Mouse (Mus musculus) intestine, embryonic 15.5 days (tissue): ENCODE measurements around the gene Cdk5. TPM values are rescaled to one million over a fixed set of nuclear protein-coding genes. Genes with fewer than 3 reads are reported as not detected.

Experiments
- ATAC-seq: fragments of 200-750 bp; cut with Nextera tagmentation; 2 replicates; pipeline ENCODE4 v1.8.0; 2017; ENCODE audit warnings: moderate TSS enrichment, moderate library complexity
- H3K27ac ChIP-seq: fragments of 300-500 bp; sonication (generic); 2 replicates; pipeline ENCODE4 v1.5.1; 2015; ENCODE audit warnings: mild to moderate bottlenecking, inconsistent platforms
- H3K27me3 ChIP-seq: fragments of 300-500 bp; sonication (generic); replicated peaks from 2 replicates; pipeline ENCODE4 v1.6.1; 2015; ENCODE audit warnings: inconsistent platforms
- H3K36me3 ChIP-seq: fragments of 300-500 bp; sonication (generic); 2 replicates; pipeline ENCODE4 v1.6.1; 2015; ENCODE audit warnings: inconsistent platforms
- H3K4me1 ChIP-seq: fragments of 300-500 bp; sonication (generic); replicated peaks from 2 replicates; pipeline ENCODE4 v1.6.1; 2015; ENCODE audit warnings: inconsistent platforms
- H3K4me2 ChIP-seq: fragments of 300-500 bp; sonication (generic); replicated peaks from 2 replicates; pipeline ENCODE4 v1.6.1; 2015; ENCODE audit warnings: mild to moderate bottlenecking, inconsistent platforms
- H3K4me3 ChIP-seq: fragments of 300-500 bp; sonication (generic); replicated peaks from 2 replicates; pipeline ENCODE4 v1.5.1; 2015; ENCODE audit warnings: inconsistent platforms
- H3K9ac ChIP-seq: fragments of 300-500 bp; sonication (generic); 2 replicates; pipeline ENCODE4 v1.6.1; 2015; ENCODE audit warnings: inconsistent platforms
- H3K9me3 ChIP-seq: fragments of 300-500 bp; sonication (generic); 2 replicates; pipeline ENCODE4 v1.6.1; 2016; ENCODE audit warnings: inconsistent platforms
- WGBS: fragments of 180-500 bp; shearing (Covaris S2); methylation state at CpG from one replicate; pipeline ENCODE4 v1.1.7; 2015; 5-methylcytosine and 5-hydroxymethylcytosine counted together
- polyA plus RNA-seq: library from polyadenylated mRNA; unstranded; fragments of >200 nt; fragmentation: Nextera tagmentation; extraction: Ambion mirVana; gene quantifications from 2 replicates; pipeline ENCODE4 v1.2.1, GENCODE M21; 2015

The Cdk5 gene
- polyA plus RNA-seq, 1 experiment from 2014 or later, result 38.3 TPM

- Histone ChIP-seq H3K9me3 (no peaks in the 10 kb centered on the region), H3K9ac (peak within 1 kb of the TSS; percentile 45), H3K4me3 (peak within 1 kb of the TSS; percentile 58), H3K36me3 (0 out of 2 replicates have a peak, but pooled peaks cover 5% of the 10 kb centered on the region), H3K27me3 (no peaks in the 10 kb centered on the region), H3K27ac (peak within 1 kb of the TSS; percentile 51), H3K4me2 (peak within 1 kb of the TSS; percentile 83), H3K4me1 (peaks cover 37% of the 10 kb centered on the region)
- peak; percentile 69 for ATAC-seq
- WGBS, result 2% methylated on average over 34 of the region's 34 CpGs
Measured at GRCm38 (mm10) chr5:24447624-24448298, 24.4 kb upstream of the Cdk5 start, which contains the start of gene Tmub1. TSS of gene Tmub1 (minus strand) at chr5:24447854.

GRCm38 (mm10) chr5:24446630-24447029, 23.3 kb upstream of the Cdk5 start:
- H3K9me3 ChIP-seq, result no peaks in the 10 kb centered on the region
- no peak for ATAC-seq
- no peak overlapping the region for H3K27ac ChIP-seq
- peaks cover 37% of the 10 kb centered on the region for H3K4me1 ChIP-seq
- no peak overlapping the region; the same call in 1 of the 2 replicates for H3K4me3 ChIP-seq
- no peaks in the 10 kb centered on the region for H3K27me3 ChIP-seq
- 93% methylated on average over 7 of the region's 7 CpGs for WGBS
- no peak overlapping the region for H3K9ac ChIP-seq
- peaks cover 8% of the 10 kb centered on the region; the same call in 1 of the 2 replicates for H3K36me3 ChIP-seq
- peak overlapping the region; percentile 83; the same call in 1 of the 2 replicates for H3K4me2 ChIP-seq

GRCm38 (mm10) chr5:24445428-24446080, 22.2 kb upstream of the Cdk5 start:
- 56% methylated on average over 20 of the region's 20 CpGs for WGBS
- Histone ChIP-seq H3K4me3 (peak overlapping the region; percentile 96), H3K27ac (peak overlapping the region; percentile 92), H3K9ac (peak overlapping the region; percentile 97), H3K4me2 (peak overlapping the region; percentile 85), H3K27me3 (no peaks in the 10 kb centered on the region), H3K4me1 (peaks cover 31% of the 10 kb centered on the region), H3K36me3 (peaks cover 18% of the 10 kb centered on the region), H3K9me3 (no peaks in the 10 kb centered on the region)
- ATAC-seq, result peak; percentile 0; the same call in 1 of the 2 replicates

GRCm38 (mm10) chr5:24444746-24445427, 21.6 kb upstream of the Cdk5 start, which contains the start of gene Fastk:
TSS of gene Fastk (minus strand) at chr5:24445287.
- H3K27ac ChIP-seq, result peak within 1 kb of the TSS; percentile 92
- peak within 1 kb of the TSS; percentile 96 for H3K4me3 ChIP-seq
- peak within 1 kb of the TSS; percentile 97 for H3K9ac ChIP-seq
- peak; percentile 88 for ATAC-seq
- 0% methylated on average over 60 of the region's 60 CpGs for WGBS
- H3K36me3 ChIP-seq, result peaks cover 24% of the 10 kb centered on the region
- H3K4me2 ChIP-seq, result peak within 1 kb of the TSS; percentile 85
- H3K9me3 ChIP-seq, result no peaks in the 10 kb centered on the region
- H3K27me3 ChIP-seq, result no peaks in the 10 kb centered on the region
- peaks cover 31% of the 10 kb centered on the region for H3K4me1 ChIP-seq

GRCm38 (mm10) chr5:24443927-24444326, 20.6 kb upstream of the Cdk5 start:
- no peak for ATAC-seq
- Histone ChIP-seq H3K4me1 (peaks cover 31% of the 10 kb centered on the region), H3K9me3 (no peaks in the 10 kb centered on the region), H3K27ac (no peak overlapping the region), H3K36me3 (peaks cover 33% of the 10 kb centered on the region), H3K4me3 (peak overlapping the region; percentile 96), H3K27me3 (no peaks in the 10 kb centered on the region), H3K9ac (peak overlapping the region; percentile 97), H3K4me2 (peak overlapping the region; percentile 85)
- 83% methylated on average over 12 of the region's 12 CpGs for WGBS

- H3K9me3 ChIP-seq, result no peaks in the 10 kb centered on the region
- H3K9ac ChIP-seq, result no peak overlapping the region
- H3K27ac ChIP-seq, result no peak overlapping the region
- H3K36me3 ChIP-seq, result peaks cover 37% of the 10 kb centered on the region
- no peak for ATAC-seq
- H3K4me2 ChIP-seq, result no peak overlapping the region
- 89% methylated on average over 7 of the region's 7 CpGs for WGBS
- H3K4me1 ChIP-seq, result peaks cover 31% of the 10 kb centered on the region
- no peaks in the 10 kb centered on the region for H3K27me3 ChIP-seq
- no peak overlapping the region for H3K4me3 ChIP-seq
Measured at GRCm38 (mm10) chr5:24443204-24443603, 19.9 kb upstream of the Cdk5 start.

- H3K4me2 ChIP-seq, result no peak overlapping the region
- peaks cover 23% of the 10 kb centered on the region for H3K4me1 ChIP-seq
- no peak overlapping the region for H3K4me3 ChIP-seq
- peaks cover 37% of the 10 kb centered on the region for H3K36me3 ChIP-seq
- WGBS, result 85% methylated on average over 9 of the region's 9 CpGs
- no peak overlapping the region for H3K27ac ChIP-seq
- H3K9ac ChIP-seq, result no peak overlapping the region
- H3K27me3 ChIP-seq, result no peaks in the 10 kb centered on the region
- ATAC-seq, result no peak
- H3K9me3 ChIP-seq, result no peaks in the 10 kb centered on the region
Measured at GRCm38 (mm10) chr5:24442029-24442428, 18.7 kb upstream of the Cdk5 start.

- H3K9ac ChIP-seq, result no peak overlapping the region
- no peak overlapping the region for H3K27ac ChIP-seq
- H3K36me3 ChIP-seq, result peaks cover 39% of the 10 kb centered on the region
- peaks cover 18% of the 10 kb centered on the region for H3K4me1 ChIP-seq
- no peaks in the 10 kb centered on the region for H3K27me3 ChIP-seq
- ATAC-seq, result no peak
- no peak overlapping the region for H3K4me3 ChIP-seq
- WGBS, result 94% methylated on average over 8 of the region's 8 CpGs
- no peaks in the 10 kb centered on the region for H3K9me3 ChIP-seq
- no peak overlapping the region for H3K4me2 ChIP-seq
Measured at GRCm38 (mm10) chr5:24441187-24441586, 17.9 kb upstream of the Cdk5 start.

GRCm38 (mm10) chr5:24433993-24434392, 10.7 kb upstream of the Cdk5 start:
- H3K27ac ChIP-seq, result no peak overlapping the region
- H3K9me3 ChIP-seq, result no peaks in the 10 kb centered on the region
- peaks cover 73% of the 10 kb centered on the region for H3K36me3 ChIP-seq
- H3K4me2 ChIP-seq, result no peak overlapping the region
- H3K4me3 ChIP-seq, result no peak overlapping the region
- no peak overlapping the region for H3K9ac ChIP-seq
- no peak for ATAC-seq
- no peaks in the 10 kb centered on the region for H3K27me3 ChIP-seq
- WGBS, result 88% methylated on average over 8 of the region's 8 CpGs
- H3K4me1 ChIP-seq, result no peaks in the 10 kb centered on the region

GRCm38 (mm10) chr5:24428596-24428995, 5.3 kb upstream of the Cdk5 start:
- H3K9ac ChIP-seq, result peak overlapping the region; percentile 47
- H3K9me3 ChIP-seq, result no peaks in the 10 kb centered on the region
- peak overlapping the region; percentile 81 for H3K4me2 ChIP-seq
- peak overlapping the region; percentile 66 for H3K27ac ChIP-seq
- peaks cover 31% of the 10 kb centered on the region for H3K4me1 ChIP-seq
- ATAC-seq, result 0 out of 2 replicates have a peak, but pooled peaks have one; percentile 2
- no peaks in the 10 kb centered on the region for H3K27me3 ChIP-seq
- peaks cover 43% of the 10 kb centered on the region for H3K36me3 ChIP-seq
- WGBS, result 23% methylated on average over 9 of the region's 9 CpGs
- H3K4me3 ChIP-seq, result peak overlapping the region; percentile 38

GRCm38 (mm10) chr5:24427981-24428402, 4.7 kb upstream of the Cdk5 start:
- Histone ChIP-seq H3K9ac (peak overlapping the region; percentile 47), H3K27ac (peak overlapping the region; percentile 84), H3K27me3 (no peaks in the 10 kb centered on the region), H3K9me3 (no peaks in the 10 kb centered on the region), H3K4me2 (peak overlapping the region; percentile 81), H3K4me1 (peaks cover 32% of the 10 kb centered on the region), H3K4me3 (peak overlapping the region; percentile 62), H3K36me3 (peaks cover 37% of the 10 kb centered on the region)
- WGBS, result 14% methylated on average over 15 of the region's 15 CpGs
- peak; percentile 58 for ATAC-seq

- H3K36me3 ChIP-seq, result peaks cover 30% of the 10 kb centered on the region
- H3K27ac ChIP-seq, result peak overlapping the region; percentile 84
- H3K27me3 ChIP-seq, result no peaks in the 10 kb centered on the region
- no peaks in the 10 kb centered on the region for H3K9me3 ChIP-seq
- H3K4me2 ChIP-seq, result peak overlapping the region; percentile 81
- H3K4me3 ChIP-seq, result peak overlapping the region; percentile 62
- peak overlapping the region; percentile 57; the same call in 1 of the 2 replicates for H3K9ac ChIP-seq
- WGBS, result 34% methylated on average over 12 of the region's 12 CpGs
- H3K4me1 ChIP-seq, result peaks cover 38% of the 10 kb centered on the region
- ATAC-seq, result no peak; the same call in 1 of the 2 replicates
Measured at GRCm38 (mm10) chr5:24427285-24427633, 3.9 kb upstream of the Cdk5 start.
